Mouse (Mus musculus): Measurements from ENCODE around the gene Tcf7.

DNA sequence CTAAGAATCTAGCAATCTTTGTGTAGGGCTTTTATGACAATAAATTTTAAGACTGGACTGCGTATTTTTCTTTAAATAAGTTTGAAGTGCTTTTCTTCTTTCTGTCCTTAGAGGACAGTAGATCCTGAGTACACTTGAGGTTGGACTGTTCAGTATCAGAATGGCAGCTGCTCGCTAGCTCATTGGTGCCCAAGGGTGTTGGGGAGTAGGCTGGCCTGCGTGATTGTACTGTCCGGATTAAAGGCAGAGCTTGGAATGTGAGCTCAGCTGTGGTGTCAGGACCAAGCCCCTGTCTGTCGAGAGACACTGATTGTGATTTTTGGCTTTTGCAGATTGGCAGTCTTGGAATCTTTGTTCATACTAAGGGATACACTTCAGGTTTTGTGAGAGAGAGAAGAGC, 31.0 kb downstream of the Tcf7 start:
- no peak for TF ChIP-seq CTCF (IDR thresholded peaks at IDR 0.05; ENCODE audit: control insufficient read depth, insufficient read depth, low read length)
- TF ChIP-seq POLR2A (IDR thresholded peaks at IDR 0.05; ENCODE audit: borderline replicate concordance, control insufficient read depth, low read depth, low read length) = no peak
